Mouse (Mus musculus): ENCODE results near the gene Polr3e.
"Not testable (repeated sequence)": the region's sequence is repeated elsewhere in the genome, so short reads cannot be mapped to it uniquely, and the experiment has no call there.

The Polr3e gene

DNA sequence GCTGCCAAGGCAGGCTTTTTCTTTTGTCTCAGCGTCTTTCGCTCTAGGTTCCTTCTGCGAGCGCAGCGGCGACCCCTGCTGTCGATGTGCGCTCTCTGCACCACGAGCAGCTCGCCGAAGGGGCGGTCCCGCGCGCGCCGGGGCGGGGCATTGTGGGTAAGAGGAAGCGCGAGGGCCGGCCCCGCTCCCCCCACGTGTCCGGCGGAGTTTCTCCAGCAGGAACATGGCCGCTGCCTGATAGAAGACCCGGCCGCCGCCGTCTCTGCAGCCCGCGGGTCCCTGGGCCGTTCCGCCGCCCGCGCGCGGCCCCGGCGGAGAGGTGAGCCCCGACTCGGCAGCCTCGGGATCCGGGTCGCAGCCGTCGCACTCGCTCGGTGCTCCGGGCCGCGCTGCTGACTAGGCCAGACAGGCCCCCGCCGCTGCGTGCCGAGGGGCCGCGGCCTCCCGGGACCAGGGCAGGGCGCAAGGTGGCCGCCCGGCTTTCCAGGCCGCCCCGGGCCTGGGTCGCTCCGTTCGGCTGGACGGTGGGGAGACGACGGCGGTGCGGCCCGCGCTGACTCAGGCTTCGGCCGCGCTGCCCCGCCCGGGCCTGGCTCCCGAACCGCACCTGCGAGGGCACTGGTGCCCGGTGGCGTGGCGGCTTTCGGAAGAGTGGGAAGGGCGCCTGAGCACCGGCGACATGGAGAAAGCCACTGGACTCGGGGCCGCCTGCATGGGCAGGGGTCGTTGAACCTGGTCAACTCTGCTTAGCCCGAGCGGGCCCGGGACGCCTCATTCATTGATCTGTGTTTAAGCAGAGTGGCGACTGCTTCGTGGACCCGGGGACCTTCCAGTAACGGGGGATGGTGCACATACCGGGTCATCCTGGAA, at the start of gene Polr3e:
Gene Polr3e, plus strand, starts transcription at position 153 of the 870 bp plus-strand sequence.
- peak; percentile 99 to 100 for DNase-seq

DNA sequence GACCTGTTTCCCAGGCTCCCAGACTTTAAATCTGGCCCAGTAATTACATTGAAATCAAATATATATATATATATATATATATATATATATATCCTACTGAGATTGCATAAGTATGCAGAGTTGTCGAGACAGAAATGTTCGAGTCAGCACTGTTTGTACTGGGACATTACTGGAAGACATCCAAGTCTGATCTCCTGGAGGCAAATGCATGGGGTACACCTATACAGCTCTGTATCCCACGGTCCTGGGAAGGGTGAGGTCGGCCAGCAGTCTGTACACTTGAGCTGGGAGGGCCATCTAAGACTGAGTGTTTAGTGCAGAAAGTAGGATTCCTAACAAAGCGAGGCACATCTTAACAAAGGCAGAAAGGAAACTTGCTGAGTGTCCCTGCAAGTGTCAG, 47.7 kb upstream of the Polr3e start:
- no peak for DNase-seq

DNA sequence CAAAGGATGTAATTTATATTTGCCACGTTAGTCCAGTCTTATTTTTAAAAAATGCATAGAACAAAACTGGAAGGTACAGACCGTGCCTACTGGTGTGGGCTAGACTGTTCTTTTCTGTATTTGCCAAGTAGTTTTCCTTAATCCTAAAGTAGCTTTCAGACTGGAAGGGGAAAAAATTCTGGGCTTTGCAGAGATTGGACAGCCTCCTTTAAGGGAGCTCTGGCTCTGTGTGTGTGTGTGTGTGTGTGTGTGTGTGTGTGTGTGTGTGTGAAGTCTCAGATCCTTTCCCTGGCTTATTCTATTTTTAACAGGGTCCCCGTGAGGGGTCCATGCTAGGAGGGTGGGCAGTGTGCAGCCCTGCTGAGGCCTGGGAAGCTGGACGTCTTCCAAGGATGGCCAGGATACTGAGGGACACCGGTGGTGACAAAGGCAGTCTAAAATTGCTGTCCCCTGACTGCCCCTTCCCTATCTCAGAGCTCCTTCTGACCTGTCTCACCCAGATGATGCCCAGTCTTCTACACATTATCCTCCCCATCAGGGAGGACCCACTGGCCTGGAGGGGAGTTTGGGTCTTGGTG, 47.0 kb upstream of the Polr3e start:
- DNase-seq = no peak

DNA sequence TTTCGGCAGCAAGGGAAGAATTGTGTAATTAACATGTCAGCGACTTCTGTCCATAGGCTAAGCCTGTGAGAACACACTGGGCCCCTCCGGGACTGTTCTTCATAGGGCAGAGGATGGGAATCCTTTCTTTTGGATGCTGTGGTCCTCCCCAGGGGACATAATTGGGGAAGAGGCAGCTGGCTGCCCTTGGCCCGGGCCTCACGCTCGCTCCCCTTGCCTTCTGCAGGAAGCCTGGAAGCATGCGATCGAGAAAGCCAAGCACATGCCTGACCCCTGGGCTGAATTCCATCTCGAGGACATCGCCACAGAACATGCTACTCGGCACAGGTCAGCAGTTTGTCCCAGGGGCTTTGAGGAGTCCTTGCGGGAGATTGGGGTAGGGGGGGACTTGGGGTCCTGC, 44.5 kb upstream of the Polr3e start:
- no peak for DNase-seq

DNA sequence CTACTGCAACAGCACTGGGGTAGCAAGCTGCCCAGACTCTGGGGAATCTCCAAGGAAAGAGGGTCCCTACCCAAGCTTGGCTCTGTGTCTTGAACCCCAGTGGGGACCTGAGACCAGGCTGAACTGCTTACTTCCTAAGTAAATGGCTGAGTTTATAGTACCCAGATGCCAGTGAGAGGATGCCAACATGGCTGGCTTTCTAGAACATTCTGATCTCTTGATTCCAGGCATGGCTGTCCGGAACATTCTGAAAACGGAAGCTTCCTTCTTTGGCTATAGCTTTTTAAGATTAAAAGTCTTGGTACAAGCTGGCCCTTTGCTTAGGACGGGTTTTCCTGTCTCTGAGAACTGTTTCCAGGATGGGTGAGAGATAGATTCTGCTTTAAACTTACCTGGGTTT, 43.5 kb upstream of the Polr3e start:
- DNase-seq = no peak

DNA sequence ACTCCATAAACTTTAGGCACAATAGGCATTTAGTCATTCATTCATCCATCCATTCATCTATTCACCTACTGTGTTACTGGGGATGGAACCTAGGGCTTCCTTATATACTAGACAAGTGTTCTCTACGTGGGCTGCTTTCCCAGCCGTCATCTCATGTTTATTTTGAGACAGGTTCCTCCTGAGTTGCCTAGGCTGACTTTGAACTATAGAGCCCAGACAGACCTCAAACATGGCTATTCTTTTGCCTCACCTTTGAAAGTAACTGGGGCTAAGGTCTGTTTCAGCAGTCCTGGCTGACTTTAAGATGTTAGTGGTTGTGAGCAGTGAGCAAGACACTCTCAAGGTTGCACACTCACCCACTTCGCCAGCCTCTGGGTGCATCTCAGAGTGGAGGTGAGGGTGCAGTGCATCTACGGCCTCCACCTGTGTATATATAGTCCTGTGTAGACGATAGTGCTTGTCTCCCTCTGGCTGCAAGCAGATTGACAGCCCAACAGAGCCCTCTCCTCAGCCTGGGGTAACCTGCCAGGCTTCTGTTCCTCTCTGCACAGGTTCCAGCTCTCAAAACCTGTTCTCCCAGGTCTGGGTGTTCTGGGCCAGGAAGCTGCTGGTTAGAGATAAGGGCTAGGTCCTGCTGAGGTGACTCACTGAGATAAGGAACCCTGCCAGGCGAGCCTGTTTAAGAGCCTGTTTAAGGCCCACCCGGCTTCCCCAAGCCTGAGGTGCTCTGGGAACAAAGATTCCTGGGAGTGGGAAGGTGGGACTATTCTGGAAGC, 42.6 kb upstream of the Polr3e start:
- peak in 1 of 2 experiments; percentile 9 for DNase-seq

DNA sequence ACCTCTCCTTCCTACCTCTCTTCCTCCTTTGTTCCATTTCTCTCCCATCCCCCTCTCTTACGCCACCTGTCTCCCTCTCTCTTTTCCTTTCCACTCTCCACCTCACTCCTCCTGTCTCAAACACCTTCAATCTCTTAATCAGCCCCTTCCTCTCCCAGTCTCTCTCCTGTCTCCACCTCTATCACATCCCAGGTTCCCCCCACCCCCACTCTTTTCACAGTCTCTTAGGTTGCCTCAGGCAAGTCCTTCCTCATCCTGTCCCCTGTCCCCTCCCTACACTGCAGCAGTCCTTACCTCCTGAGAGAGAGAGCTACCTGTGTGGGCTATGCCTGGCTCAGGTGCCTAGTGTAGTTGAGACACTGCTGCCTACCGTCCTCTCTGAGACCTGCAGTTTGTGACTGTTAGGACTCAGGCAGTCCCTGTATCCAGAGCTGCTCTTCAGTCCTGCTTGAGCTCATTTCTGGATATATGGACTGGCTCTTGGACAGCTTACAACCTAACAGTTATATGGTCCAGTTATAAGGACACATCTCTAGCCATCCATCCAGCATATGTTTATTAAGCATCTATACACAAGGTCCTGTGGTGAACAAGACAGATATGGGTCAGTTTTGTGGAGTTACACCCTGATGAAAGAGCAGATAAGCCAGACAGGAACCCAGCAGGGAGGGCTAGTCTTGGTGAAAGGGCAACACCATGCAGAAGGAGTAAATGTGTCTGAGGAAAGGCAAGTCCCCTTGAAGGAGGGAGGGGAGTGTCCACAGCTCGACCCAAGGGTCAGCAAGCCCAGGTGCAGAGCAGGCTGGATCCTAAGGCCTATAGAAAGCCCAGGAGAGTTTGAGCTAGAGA, 41.8 kb upstream of the Polr3e start:
- DNase-seq = no peak

DNA sequence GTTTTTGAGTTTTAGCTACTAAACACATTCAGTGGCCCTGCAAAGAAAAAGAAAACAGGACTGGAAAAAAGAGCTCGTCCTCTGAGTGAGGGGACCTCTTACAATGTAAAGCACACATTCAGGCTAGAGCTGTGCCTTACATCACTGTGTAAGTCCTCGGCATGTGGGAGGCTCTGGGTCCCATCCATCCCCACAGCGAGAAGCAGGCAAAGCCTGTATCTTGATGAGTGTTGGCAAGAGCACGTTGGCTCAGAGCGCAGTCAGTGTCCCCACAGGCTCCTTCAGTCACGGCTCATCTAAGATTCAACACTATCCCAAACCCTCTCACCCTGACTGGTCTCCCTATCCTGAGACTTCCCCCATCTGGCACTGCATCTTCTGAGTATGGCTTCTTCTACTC, 39.3 kb upstream of the Polr3e start:
- DNase-seq = no peak

DNA sequence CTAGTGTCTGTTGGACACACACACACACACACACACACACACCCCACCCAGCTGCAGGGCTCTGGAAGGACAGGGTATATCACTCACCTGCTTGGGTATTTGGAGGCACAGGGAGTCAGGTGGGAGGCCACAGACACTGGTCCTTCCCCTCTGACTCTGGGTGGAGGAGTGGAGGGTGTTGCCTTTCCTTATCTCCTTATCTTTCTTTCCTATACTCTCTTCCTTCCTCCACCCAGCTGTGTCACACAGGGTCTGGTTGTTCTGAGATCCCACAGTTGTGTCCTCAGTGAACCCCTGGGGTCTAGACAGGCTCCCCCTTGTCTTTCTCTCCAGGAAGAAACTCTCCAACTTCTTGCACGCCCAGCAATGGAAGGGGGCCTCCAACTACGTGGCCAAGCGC, 37.6 kb upstream of the Polr3e start:
- DNase-seq = no peak

DNA sequence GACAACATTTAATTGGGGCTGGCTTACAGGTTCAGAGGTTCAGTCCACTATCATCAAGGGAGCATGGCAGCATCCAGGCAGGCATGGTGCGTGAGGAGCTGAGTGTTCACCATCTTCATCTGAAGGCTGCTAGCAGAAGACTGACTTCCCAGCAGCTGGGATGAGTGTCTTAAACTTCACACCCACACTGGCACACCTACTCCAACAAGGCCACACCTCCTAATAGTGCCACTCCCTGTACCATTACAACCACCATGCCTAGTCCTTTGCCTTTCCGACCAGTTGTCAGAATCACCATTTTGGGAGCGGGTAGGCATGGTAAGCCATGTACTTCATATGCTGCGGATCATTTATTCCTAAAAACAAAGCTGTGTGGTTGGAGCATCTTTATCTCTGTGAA, 36.8 kb upstream of the Polr3e start:
- DNase-seq = no peak

DNA sequence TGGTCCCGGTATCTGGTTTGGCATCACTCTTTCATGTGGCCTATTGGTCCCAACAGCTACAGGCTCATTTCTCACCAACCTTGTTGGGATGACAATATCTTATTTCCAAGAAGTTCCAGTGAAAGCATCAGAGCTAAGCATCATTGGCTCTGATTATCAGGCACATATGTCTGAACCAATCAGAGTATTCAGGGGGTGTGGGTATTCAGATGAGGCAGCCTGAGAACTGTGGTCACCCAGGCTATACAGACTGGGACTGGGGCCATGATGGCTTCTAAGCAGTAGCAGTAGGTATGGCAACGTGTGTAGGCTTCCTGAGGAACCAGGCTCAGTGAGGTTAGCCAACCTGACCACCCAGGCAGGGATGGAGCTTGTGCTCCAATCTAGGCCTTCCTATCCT, 36.1 kb upstream of the Polr3e start:
- no peak for DNase-seq

DNA sequence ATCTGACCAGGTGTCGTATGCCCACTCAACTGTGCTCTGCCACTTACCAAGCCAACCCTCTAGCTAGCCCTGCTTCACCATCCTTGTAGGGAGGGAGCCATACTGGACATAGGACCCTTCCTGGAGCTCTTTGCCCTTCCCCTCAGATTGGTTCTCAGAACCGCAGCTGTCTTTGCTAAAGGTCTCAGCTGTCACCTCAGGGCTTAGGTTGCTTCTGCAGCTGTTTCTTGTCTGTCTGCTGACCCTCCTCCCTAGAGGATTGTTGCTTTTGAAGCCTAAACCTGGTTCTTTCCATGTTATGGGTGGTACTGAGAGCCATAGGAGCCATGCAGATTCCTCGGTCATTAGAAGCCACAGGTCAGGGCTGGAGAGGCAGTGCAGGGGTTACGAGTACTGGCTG, 34.9 kb upstream of the Polr3e start:
- no peak for DNase-seq

DNA sequence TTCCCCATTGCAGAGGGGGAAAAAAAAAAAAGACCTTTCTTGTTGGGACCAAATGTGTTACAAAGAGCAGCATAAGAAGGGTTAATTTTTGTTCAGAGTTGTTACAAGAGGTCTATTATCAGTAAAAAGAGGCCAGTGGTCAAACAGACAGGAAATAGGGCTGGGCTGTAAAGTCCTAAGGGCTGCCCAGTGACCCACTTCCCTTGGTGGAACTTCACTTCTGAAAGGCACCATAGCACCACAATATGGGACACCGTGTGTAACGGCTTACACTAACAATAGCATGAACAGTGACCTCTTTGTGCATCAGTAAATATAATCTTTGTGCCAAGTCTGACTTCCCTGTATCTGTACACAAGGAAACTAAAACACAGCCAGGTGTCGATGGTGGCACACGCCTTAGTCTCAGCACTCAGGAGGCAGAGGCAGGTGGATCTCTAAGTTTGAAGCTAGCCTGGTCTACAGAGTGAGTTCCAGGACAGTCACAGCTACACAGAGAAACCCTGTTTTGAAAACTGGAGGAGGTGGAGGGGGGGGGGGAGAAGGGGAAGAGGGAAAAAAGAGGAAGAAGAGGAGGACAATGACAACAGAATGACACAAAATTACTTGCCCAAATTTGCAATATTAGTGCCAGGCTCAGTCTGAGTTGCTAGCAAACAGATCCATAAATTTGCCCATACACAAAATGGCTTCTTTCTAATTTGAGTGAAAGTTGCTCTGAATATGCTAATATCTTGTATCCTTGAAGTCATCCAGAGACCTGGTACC, 33.8 kb upstream of the Polr3e start:
- DNase-seq = no peak

DNA sequence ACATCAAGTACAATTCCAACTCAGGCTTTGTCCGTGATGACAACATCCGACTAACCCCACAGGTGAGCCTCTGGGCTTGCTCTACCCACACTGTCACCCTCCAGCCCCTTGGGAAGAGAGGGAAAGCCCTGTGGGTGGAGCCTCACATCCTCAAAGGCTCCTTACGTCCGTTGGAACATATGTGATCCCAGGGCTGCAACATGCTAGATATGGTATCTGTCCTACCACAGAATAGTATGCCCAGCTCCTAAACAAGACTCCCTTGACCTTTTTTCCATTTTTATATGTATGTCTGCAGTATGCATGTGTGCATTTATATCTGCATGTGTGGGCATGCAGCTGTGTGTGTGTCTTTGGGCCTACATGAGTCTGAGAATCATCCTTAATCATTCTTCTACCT, 32.8 kb upstream of the Polr3e start:
- no peak for DNase-seq

DNA sequence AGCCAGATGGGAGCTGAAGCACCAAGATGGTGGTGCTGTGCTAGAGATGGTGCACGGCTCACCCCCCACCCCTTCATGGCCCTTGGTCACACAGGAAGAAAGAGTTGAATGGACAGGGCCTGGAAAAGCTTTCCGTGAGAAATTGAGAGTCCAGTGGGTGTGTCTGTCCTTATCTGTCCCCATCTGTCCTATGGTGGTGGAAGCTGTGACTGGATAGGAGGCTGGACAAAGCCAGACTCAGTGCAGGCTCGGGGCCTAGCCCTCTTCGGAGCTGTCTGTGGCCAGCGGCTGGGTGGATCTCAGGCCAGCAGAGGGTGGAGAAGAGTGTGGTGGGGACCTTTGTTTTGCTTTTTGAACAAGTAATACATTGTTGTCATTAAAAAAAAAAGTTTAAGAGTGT, 24.4 kb upstream of the Polr3e start:
- DNase-seq = no peak

DNA sequence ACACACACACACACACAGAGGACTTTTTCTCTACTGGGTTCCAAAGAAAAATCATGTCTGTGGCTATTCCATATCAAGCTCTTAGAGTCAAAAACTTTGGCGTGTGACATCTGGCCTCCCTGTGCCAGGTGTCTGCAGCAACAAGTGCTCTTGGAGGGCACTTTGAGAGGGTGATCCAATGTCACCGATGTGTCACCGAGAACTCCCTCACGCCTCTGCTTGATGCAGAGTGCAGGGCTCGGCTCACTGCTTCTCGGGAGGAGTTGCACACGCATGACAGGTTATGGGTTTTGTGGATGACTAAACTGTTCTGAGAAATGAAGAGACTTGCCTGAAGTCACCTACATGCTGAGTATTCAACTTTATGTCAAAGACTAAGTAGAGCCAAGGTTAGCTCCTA, 20.5 kb upstream of the Polr3e start:
- DNase-seq = no peak

DNA sequence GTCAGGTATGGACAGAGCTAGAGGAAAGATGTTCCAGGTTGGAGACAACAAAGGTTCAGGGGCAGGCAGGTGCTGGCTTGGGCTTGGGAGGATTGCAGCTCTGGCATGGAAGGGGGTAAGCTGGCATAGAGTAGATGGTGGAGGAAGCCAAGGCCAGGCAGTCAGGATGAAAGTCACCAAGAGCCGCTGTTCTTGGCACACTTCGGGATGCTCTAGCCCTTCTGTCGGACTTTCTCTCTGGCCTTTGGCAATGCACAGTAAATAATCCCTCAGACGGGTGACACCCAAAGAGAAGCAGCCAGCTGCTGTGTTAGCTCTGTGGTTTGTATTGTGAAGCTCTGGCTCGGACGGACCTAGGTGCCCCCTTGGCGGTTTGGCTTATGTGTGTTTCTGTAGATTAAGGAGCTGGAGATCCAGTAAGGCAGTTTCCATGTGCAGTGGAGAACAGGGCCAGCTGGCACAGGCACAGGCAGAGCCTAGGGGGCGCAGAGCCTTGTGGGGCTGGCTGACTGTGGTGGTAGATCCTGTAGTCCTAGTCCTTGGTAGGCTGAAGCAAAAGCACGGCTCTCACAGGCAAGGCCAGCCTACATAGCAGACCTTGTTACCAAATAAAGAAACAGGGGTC, 19.7 kb upstream of the Polr3e start:
- no peak for DNase-seq

DNA sequence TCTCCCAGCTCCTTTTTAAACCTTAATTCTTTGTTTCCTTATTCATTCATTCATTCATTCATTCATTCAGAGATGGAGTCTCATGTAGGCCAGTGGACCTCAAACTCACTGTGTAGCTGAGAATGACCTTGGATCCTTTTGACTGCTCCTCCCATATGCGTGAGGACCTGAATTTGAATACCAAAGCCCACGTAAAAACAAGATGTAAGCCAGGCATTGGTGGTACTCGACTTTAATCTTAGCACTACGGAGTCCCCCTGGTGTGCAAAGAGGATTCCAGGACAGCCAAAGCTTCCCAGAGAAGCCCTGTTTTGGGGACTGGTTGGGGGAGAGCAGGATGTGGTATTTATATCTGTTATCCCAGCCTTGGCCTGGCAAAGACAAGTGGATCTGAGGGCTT, 17.4 kb upstream of the Polr3e start:
- DNase-seq = no peak

DNA sequence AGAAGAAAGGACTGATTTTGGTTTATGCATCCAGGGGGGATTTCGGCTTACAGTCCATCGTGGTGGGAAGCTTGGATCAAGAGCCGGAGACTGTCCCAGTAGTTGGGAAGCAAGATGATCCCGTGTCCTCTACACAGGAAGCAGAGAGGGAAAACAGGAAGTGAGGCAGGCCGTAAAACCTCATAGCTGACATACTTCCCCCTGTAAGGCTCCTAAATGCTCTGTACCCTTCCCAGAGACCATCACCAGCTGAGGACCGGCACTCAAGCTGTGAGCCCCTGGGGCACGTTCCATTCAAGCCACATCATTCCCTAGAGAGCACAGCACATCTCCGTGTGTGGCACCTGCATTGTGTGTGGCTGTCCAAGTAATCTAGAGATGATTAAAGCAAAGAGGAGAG, 15.8 kb upstream of the Polr3e start:
- DNase-seq = no peak

DNA sequence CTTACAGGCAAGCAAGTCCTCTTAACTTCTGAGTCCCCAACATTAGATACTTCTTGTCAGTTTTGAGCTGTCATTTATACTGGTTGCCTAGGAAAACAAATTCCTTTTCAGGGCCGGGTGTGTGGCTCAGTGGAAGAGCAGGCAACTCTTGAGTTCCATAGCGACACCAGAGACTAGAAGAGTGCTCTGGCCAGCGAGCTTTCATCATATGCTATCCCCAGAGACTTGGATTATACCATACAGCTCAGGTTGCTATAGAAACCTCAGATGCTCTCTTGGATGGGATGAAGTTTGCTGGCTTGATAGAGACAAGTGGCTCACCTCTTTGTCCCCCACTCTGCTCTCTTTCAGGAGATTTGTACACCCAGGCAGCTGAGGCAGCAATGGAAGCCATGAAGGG, 14.6 kb upstream of the Polr3e start:
- no peak for DNase-seq

DNA sequence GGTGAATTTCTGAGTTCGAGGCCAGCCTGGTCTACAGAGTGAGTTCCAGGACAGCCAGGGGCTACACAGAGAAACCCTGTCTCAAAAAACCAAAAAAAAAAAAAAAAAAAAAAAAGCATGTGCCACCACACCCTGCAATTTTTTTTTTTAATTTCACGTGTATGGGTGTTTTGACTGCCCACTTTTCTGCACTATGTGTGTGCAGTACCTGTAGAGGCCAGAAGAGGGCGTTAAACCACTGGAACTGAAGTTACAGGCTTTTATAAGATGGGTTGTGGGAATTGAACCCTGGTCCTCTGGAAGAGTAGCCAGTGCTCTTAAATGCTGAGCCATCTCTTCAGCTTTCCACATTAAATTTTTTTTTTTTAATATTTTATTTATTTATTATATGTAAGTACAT, 7.4 kb upstream of the Polr3e start:
- DNase-seq = not testable (repeated sequence)

DNA sequence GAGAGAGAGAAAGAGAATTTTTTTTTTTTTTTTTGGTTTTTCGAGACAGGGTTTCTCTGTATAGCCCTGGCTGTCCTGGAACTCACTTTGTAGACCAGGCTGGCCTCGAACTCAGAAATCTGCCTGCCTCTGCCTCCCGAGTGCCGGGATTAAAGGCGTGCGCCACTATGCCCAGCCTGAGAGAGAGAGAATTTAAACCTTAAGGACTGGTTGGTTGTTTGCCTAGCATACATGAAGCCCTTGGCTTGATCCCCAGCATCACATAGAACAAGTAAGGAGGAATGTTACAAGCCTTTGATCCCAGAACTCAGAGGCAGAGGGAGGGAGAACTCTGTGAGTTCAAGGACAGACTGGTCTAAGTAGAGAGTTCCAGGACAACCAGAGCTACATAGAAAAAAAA, 6.3 kb upstream of the Polr3e start:
- DNase-seq = not testable (repeated sequence)
